Mouse (Mus musculus): ENCODE measurements around the gene Snx30. TPM values are rescaled to one million over a fixed set of nuclear protein-coding genes. Genes with fewer than 3 reads are reported as not detected.

Gene Snx30
- polyA plus RNA-seq, 1 experiment = 12.1 TPM

DNA sequence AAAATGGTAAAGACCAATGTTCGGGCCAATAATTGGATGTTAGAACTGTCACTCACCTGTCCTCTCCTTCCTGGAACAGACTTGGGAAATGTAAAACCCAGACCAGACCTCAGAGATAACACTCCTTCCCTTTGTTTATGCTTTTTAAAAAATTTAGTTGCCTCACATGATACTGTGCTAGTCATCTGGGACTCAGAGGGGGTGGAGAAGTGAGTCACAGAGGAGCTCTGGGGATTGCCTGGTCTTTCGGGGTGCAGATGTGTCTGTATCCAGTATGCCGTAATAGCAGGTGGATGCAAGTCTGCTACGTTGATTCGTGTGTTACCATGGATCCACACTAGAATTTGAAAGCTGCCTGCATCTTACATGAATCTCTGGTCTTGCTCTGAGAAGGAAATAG lies 87.1 kb downstream of the Snx30 start:
- Histone ChIP-seq H3K36me3 (replicated peaks; ENCODE audit: low read length) (peaks cover 97% of the 10 kb centered on the region), H3K4me1 (peaks cover 100% of the 10 kb centered on the region), H3K9me3 (no peaks in the 10 kb centered on the region), H3K4me3 (replicated peaks) (peak overlapping the region; percentile 20), H3K27me3 (replicated peaks) (no peaks in the 10 kb centered on the region)
- TF ChIP-seq FLI1 (IDR thresholded peaks at IDR 0.05; ENCODE audit: low read length) (no peak), GATA1 (IDR thresholded peaks at IDR 0.05; ENCODE audit: borderline replicate concordance, low read length) (no peak)

GRCm38 (mm10) chr4:59894415-59894814 lies 88.8 kb downstream of the Snx30 start:
- Histone ChIP-seq H3K27me3 (replicated peaks) (no peaks in the 10 kb centered on the region), H3K9me3 (no peaks in the 10 kb centered on the region), H3K36me3 (replicated peaks; ENCODE audit: low read length) (peaks cover 99% of the 10 kb centered on the region), H3K4me3 (replicated peaks) (peak overlapping the region; percentile 73), H3K4me1 (peaks cover 100% of the 10 kb centered on the region)
- TF ChIP-seq GATA1 (IDR thresholded peaks at IDR 0.05; ENCODE audit: borderline replicate concordance, low read length) (no peak), FLI1 (IDR thresholded peaks at IDR 0.05; ENCODE audit: low read length) (no peak)

GRCm38 (mm10) chr4:59894977-59895575 lies 89.4 kb downstream of the Snx30 start:
- Histone ChIP-seq H3K4me3 (replicated peaks) (peak overlapping the region; percentile 67), H3K27me3 (replicated peaks) (no peaks in the 10 kb centered on the region), H3K9me3 (no peaks in the 10 kb centered on the region), H3K36me3 (replicated peaks; ENCODE audit: low read length) (peaks cover 99% of the 10 kb centered on the region), H3K4me1 (peaks cover 98% of the 10 kb centered on the region)
- TF ChIP-seq FLI1 (IDR thresholded peaks at IDR 0.05; ENCODE audit: low read length) (no peak), GATA1 (IDR thresholded peaks at IDR 0.05; ENCODE audit: borderline replicate concordance, low read length) (no peak)

DNA sequence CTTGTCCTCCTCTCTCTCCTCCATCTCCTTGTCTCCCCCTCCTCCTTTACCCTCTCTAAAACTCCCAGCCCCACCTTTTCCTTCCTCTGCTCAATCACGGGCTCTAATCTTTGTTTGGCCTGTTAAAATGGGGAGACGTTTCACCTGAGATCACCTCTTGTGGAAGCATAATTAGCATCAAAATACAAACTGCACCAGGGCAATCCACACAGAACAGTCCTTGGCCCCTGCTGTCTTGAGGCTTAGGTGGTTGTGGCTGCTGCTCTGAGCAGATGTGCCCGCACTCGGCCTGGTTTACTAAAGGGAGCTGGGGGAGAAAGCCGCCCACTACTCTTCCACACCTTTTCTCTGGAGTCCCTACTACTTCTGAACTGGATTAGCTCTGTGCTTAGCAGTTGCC lies 90.4 kb downstream of the Snx30 start:
- H3K4me1 ChIP-seq = peaks cover 95% of the 10 kb centered on the region
- H3K36me3 ChIP-seq (replicated peaks; ENCODE audit: low read length) = peaks cover 100% of the 10 kb centered on the region
- no peaks in the 10 kb centered on the region for H3K9me3 ChIP-seq
- no peaks in the 10 kb centered on the region for H3K27me3 ChIP-seq (replicated peaks)
- H3K4me3 ChIP-seq (replicated peaks) = no peak overlapping the region
- TF ChIP-seq FLI1 (IDR thresholded peaks at IDR 0.05; ENCODE audit: low read length) (no peak), GATA1 (IDR thresholded peaks at IDR 0.05; ENCODE audit: borderline replicate concordance, low read length) (no peak)

DNA sequence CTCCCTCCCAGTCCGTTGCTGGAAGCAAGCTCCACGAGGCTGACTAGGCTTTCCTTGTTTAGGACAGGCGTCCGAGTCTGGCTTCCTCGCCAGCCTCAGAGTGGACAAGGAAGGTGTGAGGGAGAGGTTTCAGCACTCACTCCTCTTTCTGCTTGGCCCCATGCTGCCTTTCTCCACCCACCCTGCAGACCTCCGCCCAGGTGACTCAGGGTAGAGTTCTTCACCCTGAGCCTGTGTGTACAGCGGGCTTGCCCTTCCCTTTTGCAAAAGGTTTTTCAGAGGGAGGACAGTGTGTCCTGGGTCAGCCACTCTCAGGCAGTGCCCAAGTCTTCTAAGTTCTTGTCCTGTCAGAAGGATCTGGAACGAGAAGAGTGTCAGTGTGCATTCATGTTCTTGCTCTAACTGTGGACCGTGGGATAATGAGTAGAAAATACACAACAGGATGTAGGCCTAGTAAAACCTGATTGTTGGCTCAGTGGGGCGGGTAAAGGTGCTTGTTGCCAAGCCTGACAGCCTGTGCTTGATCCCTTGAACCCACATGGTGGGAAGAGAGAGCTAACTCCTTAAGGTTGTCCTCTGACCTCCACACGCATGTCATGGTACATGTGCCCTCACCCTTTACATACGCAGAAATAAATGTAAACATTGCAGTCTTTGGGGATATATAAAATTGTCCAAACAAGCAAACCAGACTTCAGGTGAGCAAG lies 92.3 kb downstream of the Snx30 start:
- Histone ChIP-seq H3K36me3 (replicated peaks; ENCODE audit: low read length) (peaks cover 98% of the 10 kb centered on the region), H3K9me3 (no peaks in the 10 kb centered on the region), H3K27me3 (replicated peaks) (no peaks in the 10 kb centered on the region), H3K4me3 (replicated peaks) (no peak overlapping the region), H3K4me1 (peaks cover 91% of the 10 kb centered on the region)
- TF ChIP-seq GATA1 (IDR thresholded peaks at IDR 0.05; ENCODE audit: borderline replicate concordance, low read length) = no peak
- no peak for TF ChIP-seq FLI1 (IDR thresholded peaks at IDR 0.05; ENCODE audit: low read length)

GRCm38 (mm10) chr4:59898521-59898919 lies 92.9 kb downstream of the Snx30 start:
- Histone ChIP-seq H3K4me1 (peaks cover 86% of the 10 kb centered on the region), H3K36me3 (replicated peaks; ENCODE audit: low read length) (peaks cover 98% of the 10 kb centered on the region), H3K4me3 (replicated peaks) (no peak overlapping the region)

GRCm38 (mm10) chr4:59901810-59902209 lies 96.2 kb downstream of the Snx30 start:
- H3K9me3 ChIP-seq = no peaks in the 10 kb centered on the region
- H3K4me1 ChIP-seq = peaks cover 65% of the 10 kb centered on the region
- H3K4me3 ChIP-seq (replicated peaks) = no peak overlapping the region
- TF ChIP-seq GATA1 (IDR thresholded peaks at IDR 0.05; ENCODE audit: borderline replicate concordance, low read length) (no peak), FLI1 (IDR thresholded peaks at IDR 0.05; ENCODE audit: low read length) (no peak)
- no peaks in the 10 kb centered on the region for H3K27me3 ChIP-seq (replicated peaks)
- H3K36me3 ChIP-seq (replicated peaks; ENCODE audit: low read length) = peaks cover 90% of the 10 kb centered on the region

More at GRCm38 (mm10) chr4:59898521-59898919, 92.9 kb downstream of the Snx30 start:
- Histone ChIP-seq H3K9me3 (no peaks in the 10 kb centered on the region), H3K27me3 (replicated peaks) (no peaks in the 10 kb centered on the region)
- no peak for TF ChIP-seq GATA1 (IDR thresholded peaks at IDR 0.05; ENCODE audit: borderline replicate concordance, low read length)
- no peak for TF ChIP-seq FLI1 (IDR thresholded peaks at IDR 0.05; ENCODE audit: low read length)

DNA sequence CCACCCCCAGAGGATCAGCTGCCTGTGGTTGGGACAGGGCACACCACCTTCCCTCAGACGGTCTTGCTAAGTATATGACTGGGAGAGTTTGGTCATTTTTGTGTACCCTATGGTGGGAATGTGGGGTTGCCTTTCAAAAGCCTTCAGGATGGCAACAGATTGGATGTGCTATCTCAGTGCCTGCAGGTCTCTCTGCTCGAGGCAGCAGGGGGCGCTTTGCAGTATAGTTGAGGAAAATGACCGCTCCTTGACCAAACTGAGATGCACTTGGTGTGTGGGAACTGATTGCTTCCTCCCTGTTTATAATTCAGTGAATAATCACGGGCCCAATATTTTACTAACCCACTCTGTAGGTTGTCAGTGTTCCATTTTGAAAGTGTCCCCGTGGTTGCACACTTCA lies 96.9 kb downstream of the Snx30 start:
- no peak overlapping the region for H3K4me3 ChIP-seq (replicated peaks)
- H3K4me1 ChIP-seq = peaks cover 58% of the 10 kb centered on the region
- H3K9me3 ChIP-seq = no peaks in the 10 kb centered on the region
- H3K27me3 ChIP-seq (replicated peaks) = no peaks in the 10 kb centered on the region
- TF ChIP-seq FLI1 (IDR thresholded peaks at IDR 0.05; ENCODE audit: low read length) (no peak), GATA1 (IDR thresholded peaks at IDR 0.05; ENCODE audit: borderline replicate concordance, low read length) (no peak)
- H3K36me3 ChIP-seq (replicated peaks; ENCODE audit: low read length) = peaks cover 83% of the 10 kb centered on the region

- peaks cover 24% of the 10 kb centered on the region for H3K4me1 ChIP-seq
- no peaks in the 10 kb centered on the region for H3K9me3 ChIP-seq
- peaks cover 39% of the 10 kb centered on the region for H3K36me3 ChIP-seq (replicated peaks; ENCODE audit: low read length)
- TF ChIP-seq FLI1 (IDR thresholded peaks at IDR 0.05; ENCODE audit: low read length) (no peak), GATA1 (IDR thresholded peaks at IDR 0.05; ENCODE audit: borderline replicate concordance, low read length) (no peak)
- no peak overlapping the region for H3K4me3 ChIP-seq (replicated peaks)
- H3K27me3 ChIP-seq (replicated peaks) = peaks cover 3% of the 10 kb centered on the region
These were observed 101.5 kb downstream of the Snx30 start for GRCm38 (mm10) chr4:59907092-59907491.

DNA sequence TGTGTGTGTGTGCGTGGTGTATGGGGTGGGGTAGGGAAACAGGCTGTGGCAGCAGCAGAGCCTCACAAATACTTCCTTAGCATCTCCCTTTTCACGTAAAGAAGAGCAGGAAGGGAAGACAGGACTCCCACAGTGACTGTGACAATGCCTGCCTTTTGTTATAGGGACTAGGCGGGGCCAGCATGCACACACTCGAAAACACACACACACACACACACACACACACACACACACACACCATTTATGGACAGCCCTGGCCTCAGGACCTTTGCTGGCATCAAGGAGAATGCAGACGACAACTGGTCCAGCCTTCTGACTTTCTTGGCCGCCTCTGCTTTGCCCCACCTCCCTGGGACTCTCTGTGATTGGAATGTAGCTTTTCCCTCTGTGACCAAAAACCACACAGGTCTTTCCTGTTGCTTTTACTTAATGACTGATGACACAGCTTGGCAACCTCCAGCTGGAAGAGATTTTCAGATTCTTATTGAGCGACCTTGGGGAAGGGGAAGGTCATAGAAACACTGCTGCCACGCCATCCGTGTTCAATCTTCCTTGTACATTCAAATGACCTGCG lies 102.1 kb downstream of the Snx30 start:
- peaks cover 8% of the 10 kb centered on the region for H3K27me3 ChIP-seq (replicated peaks)

More for the DNA sequence above, 102.1 kb downstream of the Snx30 start:
- TF ChIP-seq FLI1 (IDR thresholded peaks at IDR 0.05; ENCODE audit: low read length) (no peak), GATA1 (IDR thresholded peaks at IDR 0.05; ENCODE audit: borderline replicate concordance, low read length) (no peak)
- Histone ChIP-seq H3K9me3 (no peaks in the 10 kb centered on the region), H3K36me3 (replicated peaks; ENCODE audit: low read length) (peaks cover 33% of the 10 kb centered on the region), H3K4me3 (replicated peaks) (no peak overlapping the region), H3K4me1 (peaks cover 17% of the 10 kb centered on the region)
